Mouse (Mus musculus): ENCODE results near the gene Ctdspl2. TPM values are rescaled to one million over a fixed set of nuclear protein-coding genes. Genes with fewer than 3 reads are reported as not detected.
"Not testable (repeated sequence)": the region's sequence is repeated elsewhere in the genome, so short reads cannot be mapped to it uniquely, and the experiment has no call there.

Ctdspl2 gene
- 10 to 100 TPM; 19.8 to 25.4 TPM for total RNA-seq (2021)
- long read RNA-seq, experiment 1, full-length matches to known transcripts: 6 of 6 reads
- long read RNA-seq, experiment 1, partial matches to known transcripts: 0 of 6 reads
- long read RNA-seq, experiment 1, other reads (novel, unspliced or antisense): 0 of 6 reads
- long read RNA-seq, experiment 2, full-length matches to known transcripts: 6 of 14 reads
- long read RNA-seq, experiment 2, partial matches to known transcripts: 8 of 14 reads
- long read RNA-seq, experiment 2, other reads (novel, unspliced or antisense): 0 of 14 reads

- DNase-seq (ENCODE audit: low spot score in 2 of 2): peak; percentile 96 to 97
Measured at GRCm38 (mm10) chr2:121955765-121956223, at the start of gene Ctdspl2, which contains the start of gene Mageb3. Ctdspl2 (plus strand) TSS chr2:121956001. Mageb3 (minus strand) TSS chr2:121956092.

- no peak for DNase-seq (ENCODE audit: low spot score in 2 of 2)
Measured at GRCm38 (mm10) chr2:121909975-121910374, 45.8 kb upstream of the Ctdspl2 start.

GRCm38 (mm10) chr2:121916047-121916970, 39.5 kb upstream of the Ctdspl2 start:
- no peak for DNase-seq (ENCODE audit: low spot score in 2 of 2)

- DNase-seq (ENCODE audit: low spot score in 2 of 2): not testable (repeated sequence)
Measured at GRCm38 (mm10) chr2:121937624-121938023, 18.2 kb upstream of the Ctdspl2 start.

GRCm38 (mm10) chr2:121943364-121943763, 12.4 kb upstream of the Ctdspl2 start:
- DNase-seq (ENCODE audit: low spot score in 2 of 2): no peak

GRCm38 (mm10) chr2:121954971-121955656, 687 bp upstream of the Ctdspl2 start:
- no peak for DNase-seq (ENCODE audit: low spot score in 2 of 2)

- DNase-seq (ENCODE audit: low spot score in 2 of 2): peak; percentile 96
Measured at GRCm38 (mm10) chr2:121956224-121957018, 620 bp downstream of the Ctdspl2 start.

GRCm38 (mm10) chr2:121957216-121957792, 1.5 kb downstream of the Ctdspl2 start:
- no peak for DNase-seq (ENCODE audit: low spot score in 2 of 2)

- no peak for DNase-seq (ENCODE audit: low spot score in 2 of 2)
Measured at GRCm38 (mm10) chr2:121995738-121996137, 39.9 kb downstream of the Ctdspl2 start.

- no peak for DNase-seq (ENCODE audit: low spot score in 2 of 2)
Measured at GRCm38 (mm10) chr2:122008832-122009231, 53.0 kb downstream of the Ctdspl2 start.

GRCm38 (mm10) chr2:122011441-122011840, 55.6 kb downstream of the Ctdspl2 start:
- no peak for DNase-seq (ENCODE audit: low spot score in 2 of 2)

GRCm38 (mm10) chr2:122018705-122019104, 62.9 kb downstream of the Ctdspl2 start:
- no peak for DNase-seq (ENCODE audit: low spot score in 2 of 2)

- DNase-seq (ENCODE audit: low spot score in 2 of 2): no peak
Measured at GRCm38 (mm10) chr2:122022284-122022683, 66.5 kb downstream of the Ctdspl2 start.

GRCm38 (mm10) chr2:122027091-122027490, 71.3 kb downstream of the Ctdspl2 start:
- not testable (repeated sequence) for DNase-seq (ENCODE audit: low spot score in 2 of 2)

GRCm38 (mm10) chr2:122027862-122028755, 72.3 kb downstream of the Ctdspl2 start, which contains the start of gene Eif3j1:
Eif3j1 (plus strand) TSS chr2:122028546.
- peak; percentile 81 to 88 for DNase-seq (ENCODE audit: low spot score in 2 of 2)

GRCm38 (mm10) chr2:122028756-122029700, 73.2 kb downstream of the Ctdspl2 start:
- peak; percentile 55 to 60 for DNase-seq (ENCODE audit: low spot score in 2 of 2)

- no peak for DNase-seq (ENCODE audit: low spot score in 2 of 2)
Measured at GRCm38 (mm10) chr2:122031970-122032369, 76.2 kb downstream of the Ctdspl2 start.

GRCm38 (mm10) chr2:122036064-122036463, 80.3 kb downstream of the Ctdspl2 start:
- DNase-seq (ENCODE audit: low spot score in 2 of 2): no peak

All from adrenal gland, adult 18-20 months (tissue).